Mouse (Mus musculus) liver, adult (tissue): ENCODE data around the gene Calcrl.

Experiments used
- GATA4 ChIP-seq: IDR thresholded peaks from 2 replicates; pipeline ENCODE4 v1.6.1; 2014; ENCODE audit warnings: mild to moderate bottlenecking, low read length; ENCODE audit not compliant: insufficient replicate concordance

Calcrl gene

DNA sequence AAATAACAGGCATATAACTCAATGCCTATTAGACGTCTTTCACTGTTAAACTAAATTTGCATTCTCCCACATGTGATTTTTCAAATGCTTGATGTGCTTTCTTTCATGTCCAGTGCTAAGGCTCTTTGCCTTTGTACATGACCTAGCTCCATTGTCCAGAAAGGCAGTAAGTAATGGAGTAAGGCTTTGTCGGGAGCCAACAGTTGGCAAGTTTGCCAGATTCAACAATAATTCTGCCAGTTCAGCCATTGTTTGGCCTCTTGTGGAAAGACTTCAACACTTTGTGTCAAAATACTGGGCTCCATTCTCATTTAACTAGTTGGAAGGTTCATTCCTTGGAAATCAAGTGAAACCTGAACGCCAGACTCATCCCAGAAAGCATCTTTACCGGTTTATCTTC lies 8.7 kb downstream of the Calcrl start:
- no peak for TF ChIP-seq GATA4

DNA sequence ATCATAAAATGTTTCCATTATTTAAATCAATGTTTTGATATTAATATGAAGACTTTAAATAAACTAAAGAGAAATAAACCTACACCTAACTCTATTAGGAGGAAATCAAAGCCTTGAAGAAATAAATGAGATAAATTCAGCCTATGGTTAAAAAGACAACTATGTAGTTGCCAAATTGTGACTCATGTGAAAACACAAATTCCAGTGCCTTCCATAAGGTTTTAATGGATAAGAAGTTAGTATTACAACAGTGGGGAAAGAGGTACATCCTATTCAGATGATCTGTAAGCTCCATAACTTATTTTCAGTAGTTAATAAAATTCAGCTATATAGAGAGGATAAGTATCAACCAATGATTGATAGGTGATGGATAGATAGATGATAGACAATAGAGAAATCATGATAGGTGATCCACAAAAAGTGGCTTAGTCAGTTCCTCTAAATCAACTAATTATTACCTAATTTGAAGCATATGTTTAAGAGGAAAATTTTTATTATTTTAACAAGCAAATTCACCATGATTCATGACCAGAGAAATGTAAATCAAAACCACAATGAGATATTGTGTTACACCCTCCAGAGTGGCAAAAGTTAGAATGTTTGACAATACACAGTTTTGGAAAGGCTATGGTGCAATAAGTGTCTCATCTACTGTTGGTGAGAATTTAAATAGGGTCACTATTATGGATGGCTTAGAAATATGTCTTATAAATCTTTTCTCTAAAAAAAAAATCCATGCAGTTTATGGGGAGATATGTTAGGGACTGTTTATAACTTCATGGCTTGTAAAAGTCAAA lies 15.2 kb downstream of the Calcrl start:
- TF ChIP-seq GATA4, result no peak

DNA sequence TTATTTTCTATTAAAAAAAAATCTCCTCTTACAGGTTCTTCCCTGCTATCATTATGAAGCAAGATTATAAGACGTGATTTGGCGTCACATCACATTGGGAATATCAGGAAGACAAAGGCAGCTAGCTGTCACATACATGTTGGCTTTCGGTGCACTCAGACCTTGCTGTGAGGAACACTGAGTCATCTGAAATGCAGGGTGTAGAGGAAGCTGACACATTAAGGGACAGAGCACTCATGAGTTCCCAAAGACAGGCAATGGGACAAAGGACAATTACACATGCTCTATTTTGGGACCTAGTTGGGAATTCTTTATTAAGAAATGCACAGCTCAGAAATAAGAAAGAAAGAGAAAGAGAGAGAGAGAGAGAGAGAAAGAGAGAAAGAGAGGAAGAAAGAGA lies 20.4 kb downstream of the Calcrl start:
- no peak for TF ChIP-seq GATA4

DNA sequence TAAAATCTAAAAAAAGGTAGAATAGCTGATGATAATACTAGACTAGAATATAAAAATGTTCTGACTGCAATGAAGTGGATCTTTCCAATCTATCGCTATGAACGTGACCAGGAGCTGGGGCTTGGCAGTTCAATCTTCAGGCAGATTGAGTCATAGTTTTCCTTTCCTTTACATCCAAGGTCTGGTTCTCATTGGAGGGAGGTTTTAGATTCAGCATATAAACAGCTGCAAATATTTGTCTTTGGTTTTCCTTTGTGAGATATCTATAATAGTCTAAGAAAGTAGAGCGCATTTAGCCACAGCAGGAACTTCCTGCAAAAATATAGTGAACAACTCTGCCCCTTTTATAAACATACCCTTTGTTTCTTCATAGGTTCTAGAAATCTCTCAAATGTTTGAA lies 22.5 kb downstream of the Calcrl start:
- no peak for TF ChIP-seq GATA4

DNA sequence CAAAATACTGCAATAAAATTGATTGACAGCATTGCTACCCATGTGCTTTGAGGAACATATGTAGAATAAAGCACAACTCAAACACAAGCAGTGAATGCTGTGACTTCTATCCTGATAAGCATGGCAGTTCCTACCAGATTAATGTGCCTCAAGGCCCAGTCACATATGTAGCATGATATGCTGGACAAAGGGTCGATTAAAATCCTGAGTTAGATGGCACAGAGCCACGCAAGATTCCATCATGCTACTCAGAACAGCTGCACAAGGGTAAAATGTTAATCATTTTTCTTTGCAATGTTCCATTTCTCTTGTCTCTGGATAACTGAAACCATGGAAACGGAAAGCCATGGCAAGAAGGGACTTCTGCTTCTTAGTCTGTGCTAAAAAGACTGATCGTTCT lies 28.7 kb downstream of the Calcrl start:
- TF ChIP-seq GATA4, result no peak

DNA sequence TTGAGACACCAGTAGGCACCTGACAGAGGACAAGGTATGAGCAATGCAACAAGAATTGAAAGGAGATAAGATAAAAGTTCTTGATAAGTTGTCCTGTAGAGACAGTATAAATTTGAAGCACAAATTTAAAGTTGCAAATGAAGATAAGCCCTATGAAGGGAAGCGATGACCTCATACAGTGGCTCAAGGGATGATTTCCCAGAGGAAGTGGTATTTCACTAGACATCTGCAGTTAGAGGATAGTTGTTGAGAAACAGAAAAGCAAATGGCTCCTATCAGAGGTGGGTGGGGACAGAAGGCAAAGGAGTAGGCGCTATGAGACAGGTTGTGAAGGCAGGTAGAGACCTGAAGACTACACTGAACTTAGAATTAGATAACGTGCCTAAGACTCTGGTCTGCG lies 32.0 kb downstream of the Calcrl start:
- TF ChIP-seq GATA4, result peak; percentile 10; the same call in 1 of the 2 replicates

DNA sequence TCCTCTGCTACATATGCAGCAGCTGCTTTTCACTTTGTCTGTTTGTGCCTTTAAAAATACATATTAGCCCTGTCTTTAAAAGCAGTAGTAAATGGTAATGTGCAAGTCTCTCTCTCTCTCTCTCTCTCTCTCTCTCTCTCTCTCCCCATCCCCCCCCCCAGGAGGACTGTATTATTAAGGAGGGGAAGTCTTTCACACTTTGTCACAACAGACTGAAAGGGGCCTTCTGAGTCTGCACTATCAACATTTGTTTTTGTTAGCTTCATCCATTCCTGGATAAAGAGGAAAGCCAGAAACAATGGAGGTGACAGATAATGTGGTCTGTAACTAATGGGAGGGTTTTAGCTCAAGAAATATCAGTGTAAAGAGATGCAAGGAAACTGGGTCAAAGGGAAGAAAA lies 36.1 kb downstream of the Calcrl start:
- TF ChIP-seq GATA4, result no peak

DNA sequence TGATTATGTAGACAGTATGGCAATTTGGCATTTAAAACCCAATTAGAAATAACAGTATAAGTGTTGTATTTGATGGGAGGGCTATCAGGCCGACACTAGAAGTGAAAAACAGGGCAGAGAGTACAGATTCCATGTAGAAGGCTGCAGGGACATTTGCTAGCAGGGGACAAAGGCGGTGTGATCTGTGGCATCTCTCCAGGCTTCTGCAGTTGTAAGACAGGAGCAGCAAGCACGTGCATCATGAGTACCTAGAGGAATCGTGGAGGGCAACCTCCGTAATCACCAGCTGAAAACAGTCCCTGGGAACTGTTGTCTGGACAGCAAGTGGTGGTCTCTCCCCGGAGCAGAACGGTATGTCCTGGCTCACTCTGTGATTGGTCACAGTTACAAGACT lies 37.2 kb downstream of the Calcrl start:
- no peak; the same call in 1 of the 2 replicates for TF ChIP-seq GATA4

DNA sequence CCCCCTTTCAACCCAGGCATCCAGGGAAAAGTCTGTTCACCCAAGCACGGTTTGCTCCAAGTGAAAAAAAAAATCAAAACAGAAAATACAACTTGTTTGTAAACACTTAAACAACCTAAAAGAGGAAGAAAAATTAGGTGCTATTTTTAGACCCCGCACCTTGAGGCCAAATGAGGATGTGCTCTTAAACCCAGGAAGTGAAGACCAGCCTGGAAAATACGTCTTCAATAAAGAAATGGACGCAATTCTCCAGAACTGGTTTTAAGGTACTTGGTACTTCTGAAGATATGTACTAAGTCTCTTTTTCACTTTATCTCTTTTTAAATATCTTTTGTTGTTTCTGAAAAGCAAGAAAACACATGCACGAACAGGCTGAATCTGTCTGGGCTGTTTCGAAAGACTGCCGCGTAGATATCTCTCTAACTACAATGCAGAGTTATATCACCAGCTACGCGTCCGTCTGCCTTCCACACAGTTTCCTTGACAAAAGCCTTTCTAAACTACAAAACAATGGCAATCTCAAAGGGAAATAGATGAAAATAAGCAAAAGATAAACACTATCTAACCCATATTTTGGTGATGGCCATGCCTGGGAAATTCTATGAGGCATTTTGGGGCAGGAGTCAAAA lies 37.7 kb downstream of the Calcrl start:
- peak; percentile 96 for TF ChIP-seq GATA4

DNA sequence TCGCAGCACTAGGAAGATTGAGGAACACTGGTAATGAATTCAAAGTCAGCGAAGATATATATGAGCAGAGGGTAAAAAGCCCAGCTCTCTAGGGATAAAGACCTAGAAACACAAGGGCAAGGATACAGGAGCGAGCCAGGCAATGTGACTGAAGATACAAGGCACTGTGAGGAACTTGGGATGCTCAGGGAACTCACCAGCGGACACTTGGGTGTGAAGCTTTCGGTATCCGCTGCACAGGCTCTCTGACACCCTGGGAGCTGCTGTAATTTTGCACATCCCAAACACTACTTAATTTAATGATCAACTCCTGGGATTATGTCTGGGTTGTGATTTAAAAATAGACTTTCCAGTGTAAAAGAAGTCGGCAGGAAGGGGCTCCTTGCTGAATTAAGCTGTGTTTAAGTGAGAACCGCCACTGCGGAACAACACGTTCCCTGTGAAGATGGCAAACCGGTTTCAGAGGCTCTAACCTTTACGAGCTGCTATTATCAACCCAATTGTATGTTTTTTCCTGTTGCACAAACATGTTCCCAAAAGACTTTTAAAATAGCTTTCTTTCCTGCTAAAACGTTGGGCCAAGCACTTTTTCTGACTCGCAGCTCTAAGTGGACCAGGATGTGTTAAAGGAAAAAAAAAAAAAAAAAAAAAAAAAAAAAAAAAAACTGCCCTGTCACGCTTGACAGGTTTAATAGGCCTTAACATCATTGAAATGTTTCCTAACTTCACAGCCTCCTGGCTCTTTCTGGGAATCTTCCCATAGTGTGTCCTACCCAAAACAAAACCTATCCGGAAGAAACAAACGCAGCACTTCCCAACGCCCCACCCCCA lies 38.4 kb downstream of the Calcrl start:
- 0 out of 2 replicates have a peak, but pooled peaks have one; percentile 70 for TF ChIP-seq GATA4

DNA sequence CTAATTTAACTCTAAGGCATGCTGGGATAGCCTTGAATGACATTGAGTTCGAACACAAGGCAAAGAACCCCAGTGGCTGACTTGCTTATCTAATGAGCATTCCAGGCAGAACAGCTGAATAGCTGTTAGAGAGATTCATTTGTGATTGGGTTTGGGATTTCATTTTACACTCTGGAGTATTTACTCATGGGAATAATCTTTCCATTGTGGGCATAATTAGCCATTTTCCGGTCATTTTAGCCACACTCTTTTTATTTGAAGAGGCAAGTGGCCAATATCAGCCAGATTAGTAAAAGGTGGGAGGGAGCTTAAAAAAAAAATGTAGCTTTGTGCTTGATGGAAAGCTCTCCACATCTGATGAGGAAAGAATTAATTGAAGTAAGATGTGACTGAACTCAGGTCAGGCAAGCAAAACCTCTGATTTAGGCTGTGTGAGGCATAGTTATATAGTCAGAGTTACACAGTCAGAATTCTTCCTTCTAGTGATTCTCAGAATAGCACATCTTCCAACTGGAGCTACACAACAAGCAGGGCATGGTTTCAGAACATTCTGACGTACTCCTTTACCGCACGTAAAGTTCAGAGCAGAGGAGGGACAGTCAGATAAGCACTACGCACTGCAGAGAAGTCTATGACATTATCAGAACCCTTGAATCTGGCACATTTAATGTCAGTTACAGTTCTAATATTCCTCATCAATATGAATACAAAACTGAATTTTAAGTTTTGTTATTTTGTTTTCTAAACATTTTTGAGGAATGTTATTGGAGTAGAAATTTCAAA lies 40.1 kb downstream of the Calcrl start:
- no peak for TF ChIP-seq GATA4

DNA sequence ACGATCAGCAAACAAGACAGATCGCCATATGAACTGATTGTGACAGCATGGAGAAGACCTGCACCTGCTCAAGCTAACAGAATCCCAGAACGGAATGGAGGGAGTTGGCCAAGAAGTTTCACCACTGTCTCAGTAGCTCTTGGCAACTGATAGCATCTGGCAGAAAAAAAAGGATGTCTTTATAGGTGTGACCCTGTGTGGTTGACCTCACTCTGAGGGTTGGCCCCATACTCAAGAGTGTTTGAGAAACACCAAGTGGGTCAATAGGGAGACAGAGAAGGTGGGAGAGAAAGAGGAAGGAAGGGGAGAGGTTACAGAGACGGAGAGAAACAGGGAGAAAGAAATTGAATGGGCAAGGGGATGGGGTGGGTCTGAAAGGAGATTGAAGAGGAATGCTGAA lies 41.4 kb downstream of the Calcrl start:
- no peak for TF ChIP-seq GATA4

DNA sequence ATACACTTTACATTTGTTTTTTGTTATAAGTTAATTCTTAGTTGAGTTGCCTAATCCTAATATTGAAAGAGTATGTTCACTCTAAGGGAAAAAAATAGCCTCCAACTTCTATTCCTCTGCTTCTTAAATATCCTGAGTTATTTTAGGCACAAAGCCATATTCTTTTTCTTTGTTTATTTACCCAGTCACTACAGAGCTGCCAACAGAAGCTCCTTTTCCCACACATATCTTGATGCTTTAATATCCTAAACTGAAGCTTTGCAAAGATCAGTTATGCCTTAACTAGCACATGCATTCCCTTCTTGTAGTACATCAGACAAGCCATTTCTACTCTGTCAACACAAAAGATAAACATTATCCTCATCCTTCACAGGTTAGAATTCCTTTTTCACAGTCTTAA lies 42.7 kb downstream of the Calcrl start:
- no peak for TF ChIP-seq GATA4

DNA sequence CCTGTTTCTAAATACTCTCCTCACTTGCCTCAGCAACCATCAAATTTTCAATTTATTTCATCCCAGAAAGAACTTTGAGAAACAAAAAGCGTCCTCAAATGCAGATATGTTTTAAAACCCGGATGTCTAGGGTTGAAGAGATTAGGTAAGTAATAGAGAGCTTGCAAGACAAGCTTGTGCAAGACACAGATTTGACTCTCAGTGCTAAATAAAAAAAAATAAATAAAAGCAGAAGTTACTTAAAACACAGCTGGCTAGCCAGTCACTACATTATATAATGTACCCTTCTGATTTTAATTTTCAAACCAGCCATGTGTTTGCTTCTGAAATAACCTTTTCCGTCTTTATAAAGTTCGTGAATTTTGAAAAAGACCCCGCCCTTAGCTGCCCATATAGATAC lies 43.2 kb downstream of the Calcrl start:
- no peak for TF ChIP-seq GATA4

DNA sequence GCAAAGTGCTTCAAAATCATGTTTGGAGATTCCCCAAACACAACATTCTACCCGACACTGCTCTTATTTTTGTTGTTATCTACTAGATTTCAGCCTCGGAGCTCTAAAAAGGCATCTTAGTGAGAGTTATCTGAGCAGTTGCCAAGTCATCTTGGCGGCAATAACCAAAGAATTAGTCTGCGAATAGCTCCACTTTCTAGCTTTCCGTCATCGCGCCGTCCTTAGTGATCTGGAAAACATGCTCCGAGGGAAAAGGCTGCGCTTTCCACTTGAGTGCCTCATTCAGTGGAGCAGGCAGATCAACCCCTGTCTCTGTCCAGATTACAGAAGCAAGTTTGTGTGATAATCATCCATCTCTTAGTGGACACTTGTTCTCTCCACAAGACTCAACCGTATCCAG lies 44.4 kb downstream of the Calcrl start:
- no peak for TF ChIP-seq GATA4

DNA sequence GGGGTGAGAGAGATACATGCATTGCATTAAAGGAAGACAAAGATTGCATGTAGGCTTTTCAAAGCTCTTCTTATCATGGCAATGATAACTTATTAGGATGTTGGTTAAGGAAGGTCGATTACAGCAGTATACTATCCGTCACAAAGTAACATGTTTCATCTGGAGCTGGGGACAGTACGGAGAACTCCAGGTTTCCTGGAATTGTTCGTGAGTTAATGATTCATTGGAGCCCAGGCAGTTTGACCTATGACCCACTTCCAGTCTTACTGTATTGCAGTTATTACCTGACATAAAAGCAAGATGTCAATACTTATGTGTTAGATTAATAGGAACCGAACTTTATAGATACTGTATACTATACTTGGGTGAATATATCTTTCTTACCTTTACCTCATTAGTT lies 46.5 kb downstream of the Calcrl start:
- TF ChIP-seq GATA4, result peak; percentile 35; the same call in 1 of the 2 replicates

DNA sequence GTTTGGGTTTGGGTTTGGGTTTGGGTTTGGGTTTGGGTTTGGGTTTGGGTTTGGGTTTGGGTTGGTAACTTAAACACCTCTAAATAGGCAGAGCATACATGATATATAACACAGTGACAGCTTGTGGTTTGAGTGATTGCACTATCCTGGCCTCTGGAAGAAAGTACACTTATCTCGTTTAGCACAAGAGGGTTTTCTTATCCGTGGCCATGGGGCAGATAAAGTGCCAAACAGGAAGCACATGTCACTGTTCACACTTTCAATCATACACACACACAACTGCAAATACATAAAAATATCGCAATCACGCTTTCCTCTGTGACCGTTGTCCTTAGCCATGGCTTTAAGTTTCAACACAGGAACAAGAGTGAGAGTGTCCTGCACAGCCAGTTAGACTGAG lies 56.0 kb downstream of the Calcrl start:
- peak; percentile 89 for TF ChIP-seq GATA4
